Mouse (Mus musculus) spleen, adult 10 weeks (tissue): ENCODE measurements around the gene Elk4. TPM values are rescaled to one million over a fixed set of nuclear protein-coding genes. Genes with fewer than 3 reads are reported as not detected.

Experiments used
- polyA plus RNA-seq: library from polyadenylated mRNA; stranded (reverse); fragments of 350-450 nt; fragmentation: Illumina TruSeq; extraction: RNeasy Lipid Tissue Mini Kit (QIAGEN cat#74804); gene quantifications from one replicate; pipeline ENCODE4 v1.2.3, GENCODE M21; 2015; ENCODE audit warnings: low replicate concordance; ENCODE audit not compliant: insufficient read depth

The Elk4 gene
- polyA plus RNA-seq: 145 TPM

DNA sequence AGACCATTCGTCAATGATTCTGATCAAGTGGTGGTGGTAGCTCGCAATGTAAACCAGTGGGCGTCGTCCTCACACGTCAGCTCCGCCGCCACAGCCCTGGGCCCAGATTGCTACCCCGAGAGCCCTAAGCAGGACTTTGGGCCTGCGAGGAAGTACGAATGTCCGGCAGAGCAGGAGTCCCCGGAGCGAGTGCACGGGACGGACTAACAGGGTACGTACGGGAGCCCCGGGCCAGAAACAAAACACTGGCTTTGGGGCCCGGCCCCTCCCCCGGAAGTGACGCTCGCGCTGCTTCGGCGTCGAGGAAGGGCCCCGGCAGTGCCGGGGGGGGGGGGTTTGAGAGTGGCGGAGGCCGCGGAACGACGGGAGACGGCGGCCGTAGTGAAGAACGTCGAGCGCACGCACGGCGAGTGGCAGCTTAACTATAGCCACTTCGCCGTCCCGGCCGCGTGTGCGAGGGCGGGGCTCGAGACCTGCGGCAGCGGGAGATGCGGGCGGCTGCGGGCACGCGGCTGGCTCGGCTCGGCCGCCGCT lies at the start of gene Elk4:
Elk4 (plus strand) TSS at position 326 of the 534 bp plus-strand sequence.

DNA sequence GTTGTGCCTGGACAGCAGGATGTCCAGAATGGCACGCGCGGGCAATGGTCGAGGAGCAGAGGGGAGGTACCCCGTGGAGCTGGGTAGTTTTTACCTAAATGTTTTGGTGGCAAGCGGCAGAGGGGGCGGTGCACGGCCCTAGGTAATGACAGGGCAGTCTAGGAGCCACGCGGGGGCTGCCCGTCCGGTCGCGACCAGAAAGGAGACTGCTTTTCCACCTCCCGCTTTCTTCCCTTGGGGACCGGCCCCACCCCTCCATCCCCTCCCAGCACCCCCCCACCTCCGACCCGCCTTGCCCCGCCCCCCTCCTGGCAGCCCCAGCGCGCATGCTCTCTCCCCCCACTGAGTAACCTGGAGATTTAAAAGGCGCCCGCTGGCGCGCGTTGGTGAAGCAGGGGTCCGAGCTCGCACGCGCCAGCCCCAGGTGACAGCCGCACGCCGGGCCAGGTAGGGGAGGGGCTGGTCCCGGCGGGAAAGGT lies 44.8 kb upstream of the Elk4 start, which contains the start of gene Slc45a3:
Slc45a3 (plus strand) TSS at position 362 of the 479 bp plus-strand sequence.

DNA sequence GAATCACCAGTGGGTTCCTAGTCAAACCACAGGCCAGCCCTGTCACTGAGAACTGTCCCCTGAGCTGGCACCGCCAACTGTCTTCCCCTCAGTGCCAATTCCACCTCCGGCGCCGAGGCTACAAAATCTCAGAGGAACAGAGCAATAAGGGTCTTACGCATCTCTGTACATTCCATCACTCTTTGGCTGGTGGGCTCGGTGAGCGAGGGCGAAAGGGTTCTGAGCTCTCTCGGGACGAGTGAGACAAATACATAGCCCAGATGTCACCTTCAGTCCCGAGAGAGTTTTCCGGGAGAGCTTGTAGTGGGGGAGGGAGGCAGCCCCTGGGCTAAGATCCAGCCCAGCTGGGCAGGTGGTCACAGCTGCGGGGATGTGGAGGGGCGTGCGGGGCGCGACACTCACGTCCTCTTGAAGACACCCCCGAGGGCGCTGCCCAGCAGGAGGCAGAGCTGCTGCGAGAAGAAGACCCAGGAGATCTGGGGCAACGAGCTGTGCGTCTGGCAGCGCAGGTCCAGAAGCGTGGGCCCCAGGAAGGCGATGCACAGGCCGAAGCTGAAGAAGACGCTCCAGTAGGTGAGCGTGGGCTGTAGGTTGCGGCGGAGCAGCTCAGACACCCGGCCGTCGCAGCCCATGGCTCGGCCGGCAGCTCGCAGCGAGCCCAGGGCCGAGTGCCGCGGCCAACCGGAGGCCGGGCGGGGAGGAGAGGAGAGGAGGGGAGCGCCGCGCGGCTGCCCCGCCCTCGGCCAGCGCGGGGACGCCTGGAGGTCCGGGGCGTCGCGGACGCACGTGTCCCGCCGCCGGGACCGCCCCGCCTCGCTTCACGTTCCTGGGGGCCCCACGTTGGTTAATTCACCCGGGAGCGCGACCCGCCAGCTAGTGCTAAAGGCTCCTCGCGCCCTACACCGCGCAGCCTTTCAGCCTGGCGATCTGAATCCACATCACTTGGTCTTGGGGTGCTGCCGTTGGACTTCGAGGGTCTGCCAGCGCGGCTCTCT lies 60.2 kb downstream of the Elk4 start, which contains the start of gene Mfsd4a:
Mfsd4a (minus strand) TSS at position 802 of the 995 bp plus-strand sequence.

Other genes with a start within 250 kb of the Elk4 start
- 0.12 TPM for gene Pm20d1, start 210.2 kb upstream of the Elk4 start, polyA plus RNA-seq
- 16.6 TPM for gene Slc41a1, start 180.1 kb upstream of the Elk4 start, polyA plus RNA-seq
- 35.4 TPM for gene Rab29, start 140.4 kb upstream of the Elk4 start, polyA plus RNA-seq
- 80.9 TPM for gene Nucks1, start 97.1 kb upstream of the Elk4 start, polyA plus RNA-seq
- gene Slc45a3, start 44.6 kb upstream of the Elk4 start, polyA plus RNA-seq: 11.6 TPM
- 0.75 TPM for gene Mfsd4a, start 60.5 kb downstream of the Elk4 start, polyA plus RNA-seq
- 0.39 TPM for gene Cdk18, start 132.1 kb downstream of the Elk4 start, polyA plus RNA-seq
- gene Lemd1, start 183.8 kb downstream of the Elk4 start, polyA plus RNA-seq: not detected
- not detected for gene AC124108.1, start 183.8 kb downstream of the Elk4 start, polyA plus RNA-seq
- not detected for gene Gm10188, start 222.2 kb downstream of the Elk4 start, polyA plus RNA-seq